Mouse (Mus musculus): Measurements from ENCODE around the gene Dgkg. TPM values are rescaled to one million over a fixed set of nuclear protein-coding genes. Genes with fewer than 3 reads are reported as not detected.
A peak's percentile ranks its signal among the peaks of the same experiment; 100 is the strongest.

Gene Dgkg
- total RNA-seq, 2 experiments from 2014 or later = 199 to 231 TPM

DNA sequence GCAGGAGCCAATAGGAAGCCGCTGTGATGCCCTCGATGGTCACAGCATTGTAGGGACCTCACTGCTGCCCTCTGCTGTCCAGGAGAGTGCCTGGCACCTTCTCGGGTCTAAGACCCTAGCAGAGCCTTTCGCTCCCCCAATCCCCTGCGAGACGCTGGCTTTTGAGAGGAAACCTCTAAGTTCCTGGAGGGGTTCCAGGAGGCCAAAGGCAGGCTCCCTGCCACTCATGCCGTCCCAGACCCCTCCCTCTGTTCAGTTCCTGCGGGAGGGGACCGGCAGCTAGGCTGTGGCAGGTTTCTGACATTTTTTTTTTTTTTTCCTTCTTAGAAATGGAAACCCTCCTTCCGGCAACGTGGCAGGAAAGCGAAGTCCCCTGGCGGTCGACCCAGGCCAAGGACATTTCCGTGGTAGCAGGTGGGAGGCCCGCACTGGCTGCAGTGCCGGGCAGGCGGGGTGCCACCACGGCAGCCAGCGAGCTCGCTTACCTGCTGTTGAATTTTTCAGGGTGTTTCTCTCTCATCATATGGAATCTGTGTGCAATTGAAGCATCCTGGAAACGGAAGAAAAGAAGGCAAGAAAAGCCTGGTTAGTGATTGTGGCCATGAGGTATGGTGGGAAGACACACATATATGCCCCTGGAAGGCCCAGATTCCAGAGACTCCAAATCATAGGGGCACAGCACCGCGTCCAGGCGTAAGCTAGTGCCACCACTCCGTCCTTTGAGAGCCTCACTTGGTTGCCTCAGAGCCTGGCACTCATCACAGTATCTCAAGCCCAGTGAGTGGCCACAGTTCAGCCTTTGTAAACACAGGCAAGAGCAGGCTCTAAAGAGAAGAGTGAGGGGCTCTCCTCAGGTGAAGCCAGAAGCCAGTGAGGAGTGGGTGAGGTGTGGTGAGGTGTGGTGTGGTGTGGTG is 108.6 kb downstream of the Dgkg start:
- Histone ChIP-seq H3K27ac (peak overlapping the region; percentile 95), H3K4me3 (peak overlapping the region; percentile 45)
- DNase-seq (ENCODE audit: low spot score in 2 of 2) = peak; percentile 75 to 86
- peak; percentile 94 for TF ChIP-seq CTCF (conservative IDR thresholded peaks at IDR 0.05)

DNA sequence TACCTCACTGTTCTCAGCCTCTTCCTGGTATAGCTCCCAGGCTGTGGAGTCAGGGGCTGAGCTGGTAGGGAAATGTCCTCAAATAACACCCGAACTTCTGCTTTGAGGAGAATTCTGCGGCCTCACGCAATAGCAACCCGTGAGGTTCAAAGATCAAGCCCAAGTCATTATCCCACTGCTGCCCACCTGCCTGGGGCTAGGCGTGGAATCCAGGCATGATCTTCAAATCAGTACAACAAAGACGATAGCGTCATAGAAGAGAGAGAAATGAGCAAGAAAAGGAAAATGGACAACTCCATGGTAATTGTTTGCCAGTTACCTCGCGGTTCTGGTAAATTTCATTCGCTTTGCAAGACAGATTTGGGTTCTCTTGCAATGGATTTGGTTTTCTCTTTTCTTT is 109.3 kb downstream of the Dgkg start:
- DNase-seq (ENCODE audit: low spot score in 2 of 2) = no peak
- Histone ChIP-seq H3K27ac (peak overlapping the region; percentile 95), H3K4me3 (no peak overlapping the region; the same call in 1 of the 2 replicates)
- no peak for TF ChIP-seq CTCF (conservative IDR thresholded peaks at IDR 0.05)

DNA sequence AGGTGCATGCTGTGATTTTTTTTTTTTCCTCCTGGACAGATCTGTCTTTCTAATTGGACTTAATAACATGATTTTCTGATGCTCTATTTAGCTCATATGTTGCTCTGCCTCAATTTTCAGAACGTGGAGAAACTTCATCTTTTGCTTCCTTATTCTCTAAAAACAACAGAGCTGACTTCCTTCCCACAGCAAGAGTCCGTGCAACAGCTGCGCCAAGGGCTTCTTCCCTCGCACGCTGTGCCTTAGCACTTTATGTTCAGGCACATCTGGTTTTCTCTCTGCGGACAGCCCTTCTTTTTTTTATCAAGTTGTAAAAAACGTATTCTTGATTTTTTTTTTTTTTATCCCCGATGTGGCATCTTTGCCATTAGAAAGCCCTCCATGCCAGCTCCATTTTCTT is 111.2 kb downstream of the Dgkg start:
- no peak for DNase-seq (ENCODE audit: low spot score in 2 of 2)
- Histone ChIP-seq H3K4me3 (no peak overlapping the region), H3K27ac (peak overlapping the region; percentile 95)
- TF ChIP-seq CTCF (conservative IDR thresholded peaks at IDR 0.05) = no peak

DNA sequence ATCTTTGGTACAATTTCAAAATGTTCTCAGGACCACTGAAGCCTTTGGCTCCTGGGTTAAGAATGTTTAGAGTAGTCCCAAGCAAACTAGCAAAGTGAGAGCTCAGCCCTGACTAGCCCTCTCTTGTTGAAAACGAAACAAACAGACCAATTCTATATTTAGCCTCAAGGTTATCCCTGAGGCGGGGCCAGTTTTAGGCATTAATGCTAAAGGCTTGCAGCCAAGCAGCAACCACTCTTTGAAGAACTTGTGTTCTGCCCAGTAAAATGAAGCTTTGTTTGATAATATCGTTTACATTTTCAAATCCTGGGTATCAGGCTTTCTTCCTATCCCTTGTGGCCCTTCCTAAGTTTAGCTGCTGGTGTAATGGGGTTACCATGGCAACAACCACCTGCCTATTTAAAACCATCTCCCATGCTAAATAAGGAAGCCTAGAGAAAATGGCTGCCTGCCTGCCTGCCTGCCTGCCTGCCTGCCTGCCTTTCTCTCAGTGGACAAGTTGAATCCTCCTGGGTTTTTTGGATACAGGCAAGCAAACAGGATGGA is 111.9 kb downstream of the Dgkg start:
- DNase-seq (ENCODE audit: low spot score in 2 of 2) = peak; percentile 60 to 81
- no peak overlapping the region for H3K4me3 ChIP-seq
- peak overlapping the region; percentile 95 for H3K27ac ChIP-seq
- no peak for TF ChIP-seq CTCF (conservative IDR thresholded peaks at IDR 0.05)

DNA sequence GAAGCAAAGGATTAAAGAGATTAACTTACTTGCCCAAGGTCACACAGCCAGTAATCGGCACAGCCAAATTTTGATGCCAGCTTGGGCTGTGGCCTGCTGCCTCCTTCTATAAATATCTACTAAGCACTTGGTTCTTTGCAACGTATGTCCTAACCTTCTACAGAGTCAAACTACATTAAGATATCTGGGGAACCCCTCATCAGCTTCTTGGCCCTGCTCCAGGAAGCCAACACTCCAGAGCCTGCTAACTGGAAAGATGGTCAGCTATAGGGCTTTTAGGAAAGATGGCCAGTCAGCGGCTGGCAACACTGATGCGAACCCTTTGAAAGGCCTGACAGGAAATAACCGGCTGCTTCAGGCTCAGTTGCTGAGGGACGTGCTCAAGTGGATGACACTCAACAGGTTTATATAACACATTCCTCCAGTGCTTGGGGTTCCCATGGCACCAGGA is 114.3 kb downstream of the Dgkg start:
- Histone ChIP-seq H3K27ac (peak overlapping the region; percentile 19; the same call in 1 of the 2 replicates), H3K4me3 (no peak overlapping the region)
- no peak for DNase-seq (ENCODE audit: low spot score in 2 of 2)
- TF ChIP-seq CTCF (conservative IDR thresholded peaks at IDR 0.05) = no peak

DNA sequence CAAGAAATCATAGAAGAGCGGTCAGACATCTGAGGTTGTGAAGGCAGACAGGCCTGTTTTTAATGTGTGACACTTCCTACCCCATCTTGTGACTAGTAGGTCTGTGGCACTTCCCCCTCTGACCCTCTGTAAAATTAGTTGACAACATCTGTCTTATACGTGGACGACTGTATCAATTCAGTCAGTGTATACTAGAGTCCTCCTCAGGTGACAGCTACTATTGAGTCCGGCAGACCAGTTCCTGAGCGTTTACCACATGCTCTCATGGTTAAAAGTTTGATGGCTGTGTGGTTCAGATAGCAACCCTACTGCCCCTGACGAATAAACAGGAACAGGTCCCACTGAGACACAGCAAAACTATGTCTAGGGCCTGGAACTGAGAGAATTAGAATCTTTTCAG is 117.7 kb downstream of the Dgkg start:
- no peak overlapping the region for H3K4me3 ChIP-seq
- no peak overlapping the region for H3K27ac ChIP-seq
- no peak for DNase-seq (ENCODE audit: low spot score in 2 of 2)
- TF ChIP-seq CTCF (conservative IDR thresholded peaks at IDR 0.05) = no peak

DNA sequence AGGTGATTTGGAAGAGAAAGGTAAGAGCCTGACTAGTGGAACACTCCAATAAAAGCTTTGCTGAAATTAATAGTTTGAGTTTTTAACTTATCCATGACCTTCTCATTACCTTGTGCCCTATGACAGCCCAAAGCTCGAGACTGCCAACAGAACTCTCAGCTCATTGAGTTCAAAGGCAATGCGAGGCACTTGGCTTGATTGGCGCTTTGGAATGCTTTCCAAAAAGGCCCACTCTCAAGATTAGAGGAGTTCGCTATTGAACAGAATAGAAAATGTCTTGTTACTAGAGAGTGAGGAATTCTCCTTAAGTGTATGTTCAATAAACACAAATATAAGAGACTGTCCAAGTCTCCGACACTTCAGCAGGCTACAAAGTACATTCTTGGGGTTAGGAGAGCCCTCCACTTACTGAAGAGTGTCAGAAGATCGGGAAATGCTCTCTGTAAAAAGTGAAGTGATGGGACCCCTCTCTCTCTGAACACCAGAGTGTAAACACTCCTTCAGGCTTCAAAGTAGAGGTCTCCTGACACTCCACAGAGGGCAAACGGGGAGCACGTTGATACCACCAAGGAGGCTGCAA is 120.3 kb downstream of the Dgkg start:
- DNase-seq (ENCODE audit: low spot score in 2 of 2) = no peak
- Histone ChIP-seq H3K4me3 (no peak overlapping the region), H3K27ac (no peak overlapping the region)
- TF ChIP-seq CTCF (conservative IDR thresholded peaks at IDR 0.05) = no peak

DNA sequence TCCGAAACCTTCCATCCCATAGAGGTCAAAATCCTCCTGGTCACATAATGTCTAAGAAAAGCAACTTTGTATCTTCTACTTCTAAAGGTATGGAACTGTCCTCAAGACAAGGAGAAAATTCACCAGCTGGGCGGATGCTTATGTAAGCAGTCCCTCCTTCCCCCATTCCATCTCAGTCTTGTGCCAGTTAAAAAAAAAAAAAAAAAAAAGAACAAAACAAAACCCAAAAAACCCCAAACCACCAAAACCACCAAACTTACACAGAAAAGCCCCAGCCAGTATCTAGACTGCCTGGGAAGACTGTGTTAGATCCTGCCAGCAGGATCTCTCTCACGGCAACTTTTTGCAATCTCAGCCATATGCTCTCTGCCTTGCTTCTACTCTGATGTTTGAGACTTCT is 123.9 kb downstream of the Dgkg start:
- H3K27ac ChIP-seq = peak overlapping the region; percentile 28; the same call in 1 of the 2 replicates
- no peak for DNase-seq (ENCODE audit: low spot score in 2 of 2)
- no peak overlapping the region for H3K4me3 ChIP-seq
- TF ChIP-seq CTCF (conservative IDR thresholded peaks at IDR 0.05) = no peak

DNA sequence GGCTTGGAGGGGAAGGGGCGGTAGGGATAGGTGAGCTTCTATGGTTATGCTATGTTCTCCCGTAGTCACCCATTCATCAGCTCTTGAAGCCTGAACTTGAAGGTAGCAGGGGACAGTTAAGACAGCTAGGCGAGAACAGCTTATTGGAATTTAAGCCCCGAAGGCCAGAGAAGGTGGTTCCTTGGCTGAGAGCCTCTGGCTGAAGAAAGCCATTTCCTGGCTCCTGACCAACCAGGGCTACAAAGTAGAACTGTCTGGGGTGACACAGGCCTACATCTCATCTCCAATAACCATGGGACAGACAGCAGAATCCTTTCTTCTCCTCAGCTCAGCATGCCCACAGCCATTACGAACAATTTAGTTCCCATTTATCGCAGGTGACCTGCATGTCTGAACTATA is 125.2 kb downstream of the Dgkg start:
- Histone ChIP-seq H3K27ac (peak overlapping the region; percentile 28; the same call in 1 of the 2 replicates), H3K4me3 (no peak overlapping the region)
- no peak for TF ChIP-seq CTCF (conservative IDR thresholded peaks at IDR 0.05)
- DNase-seq (ENCODE audit: low spot score in 2 of 2) = no peak

DNA sequence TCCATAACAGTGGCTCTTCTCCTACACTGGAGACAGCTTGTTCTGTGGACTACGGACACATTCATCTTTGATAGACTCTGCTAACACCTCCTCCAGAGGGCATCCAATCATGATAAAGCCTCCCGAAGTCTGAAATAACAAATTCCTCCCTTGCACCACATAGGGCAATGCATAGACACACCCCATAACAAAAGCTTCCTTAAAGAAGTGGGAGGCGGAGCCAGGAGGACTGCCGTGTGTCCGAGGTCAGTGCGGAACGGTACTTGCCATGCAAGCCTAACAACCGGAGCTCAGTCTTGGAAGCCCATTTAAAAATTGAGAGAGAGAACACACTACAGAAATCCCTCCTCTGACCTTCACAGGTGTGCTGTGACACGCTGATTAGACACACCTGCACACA is 126.0 kb downstream of the Dgkg start:
- DNase-seq (ENCODE audit: low spot score in 2 of 2) = no peak

DNA sequence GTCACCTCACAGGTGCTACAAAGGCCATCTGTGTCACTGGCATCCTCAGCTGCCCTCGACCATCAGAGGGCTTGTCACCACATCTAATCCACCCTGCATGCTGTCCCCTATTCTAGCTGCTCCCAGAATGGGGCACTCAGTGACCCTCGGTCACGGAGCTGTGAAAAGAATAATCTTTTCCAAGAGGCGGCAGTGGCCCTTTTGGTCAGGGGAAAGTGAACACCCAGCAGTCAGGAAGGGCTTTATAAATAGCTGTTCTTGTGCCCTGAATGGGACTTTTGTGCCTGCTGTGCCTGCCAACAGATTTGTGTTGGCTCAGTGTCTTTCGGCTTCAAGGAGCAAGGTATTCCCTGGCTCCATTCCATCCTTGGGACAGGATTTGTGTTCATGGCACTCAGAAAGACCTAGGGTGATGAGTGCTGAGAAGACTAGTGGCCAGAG is 129.5 kb downstream of the Dgkg start:
- Histone ChIP-seq H3K4me3 (no peak overlapping the region), H3K27ac (peak overlapping the region; percentile 43; the same call in 1 of the 2 replicates)
- no peak for DNase-seq (ENCODE audit: low spot score in 2 of 2)
- TF ChIP-seq CTCF (conservative IDR thresholded peaks at IDR 0.05) = no peak

More for the DNA sequence above, 126.0 kb downstream of the Dgkg start:
- H3K27ac ChIP-seq = peak overlapping the region; percentile 28; the same call in 1 of the 2 replicates
- H3K4me3 ChIP-seq = no peak overlapping the region
- TF ChIP-seq CTCF (conservative IDR thresholded peaks at IDR 0.05) = no peak

DNA sequence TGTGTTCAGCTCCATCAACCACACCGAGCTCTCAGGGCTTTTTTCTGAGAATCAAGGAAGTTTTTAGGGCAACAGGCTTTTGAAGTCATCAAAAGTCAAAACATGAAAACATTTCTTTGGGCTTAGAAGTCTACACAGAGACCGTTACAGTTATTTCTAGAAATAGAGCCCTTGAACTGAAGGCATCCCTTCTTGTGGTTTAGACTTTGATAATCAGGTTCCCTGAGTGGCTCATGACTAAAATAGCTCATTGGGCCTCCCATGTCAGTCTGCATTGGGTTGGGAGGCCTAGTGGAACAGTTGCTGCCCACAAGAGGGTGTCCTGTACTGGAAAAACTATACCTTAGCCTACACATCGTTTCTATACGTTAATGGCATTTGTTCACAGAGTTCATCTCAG is 130.6 kb downstream of the Dgkg start:
- no peak overlapping the region for H3K27ac ChIP-seq
- no peak for TF ChIP-seq CTCF (conservative IDR thresholded peaks at IDR 0.05)
- no peak overlapping the region for H3K4me3 ChIP-seq
- DNase-seq (ENCODE audit: low spot score in 2 of 2) = no peak
